Mouse (Mus musculus): ENCODE measurements around the gene Slamf8. TPM values are rescaled to one million over a fixed set of nuclear protein-coding genes. Genes with fewer than 3 reads are reported as not detected.

Gene Slamf8
- total RNA-seq, 2 experiments from 2014 or later, result not detected

- intact Hi-C loops (cut with DNase I), result no loop called here
- DNase-seq (ENCODE audit: low spot score in 2 of 2), result no peak
Measured at GRCm38 (mm10) chr1:172548501-172548900, 41.9 kb downstream of the Slamf8 start.

- DNase-seq (ENCODE audit: low spot score in 2 of 2), result no peak
- intact Hi-C loops (cut with DNase I), result no loop called here
Measured at GRCm38 (mm10) chr1:172546062-172546461, 44.3 kb downstream of the Slamf8 start.

GRCm38 (mm10) chr1:172540283-172540820 is 50.0 kb downstream of the Slamf8 start:
- no peak for DNase-seq (ENCODE audit: low spot score in 2 of 2)
- intact Hi-C loops (cut with DNase I), result no loop called here

GRCm38 (mm10) chr1:172539827-172540226 is 50.5 kb downstream of the Slamf8 start:
- intact Hi-C loops (cut with DNase I), result no loop called here
- no peak for DNase-seq (ENCODE audit: low spot score in 2 of 2)

GRCm38 (mm10) chr1:172535116-172535515 is 55.3 kb downstream of the Slamf8 start:
- DNase-seq (ENCODE audit: low spot score in 2 of 2), result no peak
- intact Hi-C loops (cut with DNase I), result no loop called here

GRCm38 (mm10) chr1:172532551-172532950 is 57.8 kb downstream of the Slamf8 start:
- no peak for DNase-seq (ENCODE audit: low spot score in 2 of 2)
- intact Hi-C loops (cut with DNase I), result no loop called here

Other genes starting within 250 kb of the Slamf8 start
- 10 to 100 TPM; 79.5 to 84.5 TPM for gene Kcnj10, start 249.4 kb downstream of the Slamf8 start, total RNA-seq (2021)
- 10 to 100 TPM in 1 of 2 experiments, 1 to 10 TPM in 1; 9.8 to 10.5 TPM for gene Pigm, start 214.0 kb downstream of the Slamf8 start, total RNA-seq (2021)
- gene Slamf9, start 115.2 kb downstream of the Slamf8 start, total RNA-seq (2021), result under 1 TPM; 0.53 to 0.93 TPM
- gene Igsf9, start 108.8 kb downstream of the Slamf8 start, total RNA-seq (2021), result 10 to 100 TPM; 10.9 to 15.2 TPM
- gene Tagln2, start 90.5 kb downstream of the Slamf8 start, total RNA-seq (2021), result 10 to 100 TPM; 12.3 to 15.1 TPM
- gene Cfap45, start 69.8 kb downstream of the Slamf8 start, total RNA-seq (2021), result 1 to 10 TPM; 3.6 to 3.7 TPM
- under 1 TPM in 1 of 2 experiments, not detected in 1; 0.95 TPM for gene Vsig8, start 34.6 kb downstream of the Slamf8 start, total RNA-seq (2021)
- gene Fcrl6, start 12.0 kb upstream of the Slamf8 start, total RNA-seq (2021), result not detected
- 1 to 10 TPM; 5.4 to 5.6 TPM for gene Dusp23, start 42.4 kb upstream of the Slamf8 start, total RNA-seq (2021)
- not detected for gene Crp, start 107.5 kb upstream of the Slamf8 start, total RNA-seq (2021)

All from left cerebral cortex, postnatal 14 days (tissue).